Mouse (Mus musculus): ENCODE measurements at regions not wholly inside any gene's neighbourhood (a gene's known extent, or its start where the extent isn't known, plus 50 kb on each side); places are given as distances from the start of the nearest gene placed in this dataset.
"Not testable (repeated sequence)": the region's sequence is repeated elsewhere in the genome, so short reads cannot be mapped to it uniquely, and the experiment has no call there.

GRCm38 (mm10) chr10:57000892-57001722 is 485.1 kb upstream of the Hsf2 start:
- DNase-seq (ENCODE audit: low spot score): peak; percentile 14

- no peak for DNase-seq (ENCODE audit: low spot score)
Observed at GRCm38 (mm10) chr10:57001723-57002110, 484.5 kb upstream of the Hsf2 start.

DNA sequence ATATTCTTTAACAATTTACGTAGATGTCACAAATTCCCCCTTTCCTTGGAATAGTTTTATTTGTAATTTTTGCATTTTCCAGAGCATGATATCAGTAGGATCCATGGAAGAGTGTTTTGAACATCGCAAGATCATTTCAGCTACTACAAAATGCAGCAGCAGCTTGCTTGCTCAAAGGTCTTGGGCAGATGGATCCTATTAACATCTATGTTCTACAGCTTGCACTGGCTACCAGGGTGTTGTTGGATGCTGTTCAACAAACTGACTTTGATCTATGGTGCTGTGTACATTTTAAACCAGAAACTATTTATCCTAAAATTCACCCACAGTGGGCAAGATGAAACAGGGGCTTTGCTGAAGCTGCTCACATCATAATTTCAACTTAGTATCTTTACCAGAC is 448.5 kb upstream of the Hsf2 start:
- no peak for DNase-seq (ENCODE audit: low spot score)

- DNase-seq (ENCODE audit: low spot score): no peak
Observed at GRCm38 (mm10) chr10:57040201-57040600, 446.0 kb upstream of the Hsf2 start.

DNA sequence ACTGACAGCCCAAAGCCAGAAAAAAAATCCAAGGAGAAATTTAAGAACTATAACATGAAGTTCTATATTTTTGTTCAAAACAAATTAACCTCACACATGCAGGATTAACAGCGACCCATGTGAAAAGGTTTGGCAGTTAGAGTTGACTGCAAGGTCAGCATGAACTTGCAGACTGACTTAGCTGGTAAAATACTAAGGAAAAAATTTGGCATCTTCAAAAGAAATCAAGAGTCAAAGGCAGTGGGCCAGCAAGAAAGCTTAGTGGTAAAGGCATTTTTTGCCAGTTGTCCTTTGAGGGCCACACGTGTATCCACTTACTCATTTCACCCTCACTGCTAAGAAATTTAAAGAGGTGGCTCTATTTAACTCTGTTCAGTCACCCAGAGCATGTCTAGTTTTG is 440.2 kb upstream of the Hsf2 start:
- no peak for DNase-seq (ENCODE audit: low spot score)

DNA sequence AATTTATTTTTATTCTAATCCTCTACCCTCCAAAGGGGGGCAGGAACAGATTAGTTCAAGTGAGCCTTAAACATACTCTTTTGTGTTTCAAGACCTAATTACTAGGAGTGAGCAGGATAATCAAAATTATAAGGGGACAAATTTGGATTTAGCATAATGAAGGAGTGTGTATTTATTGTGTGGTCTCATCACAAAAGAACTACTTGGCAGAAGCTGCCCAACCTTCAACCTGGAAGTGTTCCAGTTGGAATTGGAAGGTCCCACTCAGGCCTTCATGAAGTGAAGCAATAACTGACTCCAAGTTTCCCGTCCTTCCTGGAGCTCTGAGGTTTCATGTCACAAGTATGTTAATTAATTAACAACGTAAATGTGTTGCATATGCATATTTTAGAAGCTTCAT is 439.3 kb upstream of the Hsf2 start:
- no peak for DNase-seq (ENCODE audit: low spot score)

- no peak for DNase-seq (ENCODE audit: low spot score)
Observed at GRCm38 (mm10) chr10:57047719-57048118, 438.5 kb upstream of the Hsf2 start.

GRCm38 (mm10) chr10:57053375-57053774 is 432.8 kb upstream of the Hsf2 start:
- DNase-seq (ENCODE audit: low spot score): not testable (repeated sequence)

- DNase-seq (ENCODE audit: low spot score): no peak
Observed at GRCm38 (mm10) chr10:57090131-57090530, 396.1 kb upstream of the Hsf2 start.

GRCm38 (mm10) chr10:57095920-57096319 is 390.3 kb upstream of the Hsf2 start:
- no peak for DNase-seq (ENCODE audit: low spot score)

DNA sequence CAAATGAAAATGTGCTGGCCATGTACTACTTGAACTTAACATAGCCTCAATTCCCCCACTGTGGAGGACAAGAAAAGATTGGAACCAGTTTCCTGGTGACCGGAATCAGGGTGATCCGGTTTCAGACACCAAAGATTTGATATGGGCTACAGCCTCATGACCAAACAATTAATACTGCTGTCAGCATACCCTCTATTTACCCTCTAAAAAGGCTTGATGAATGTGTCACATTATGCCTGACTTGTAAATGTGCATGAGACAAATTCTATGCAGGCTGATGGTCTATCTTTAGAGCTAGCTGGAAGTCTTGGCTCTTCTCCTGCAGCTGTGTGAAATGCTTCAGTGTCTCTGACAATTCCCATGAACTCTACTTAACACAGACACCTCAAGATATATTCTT is 372.8 kb upstream of the Hsf2 start:
- no peak for DNase-seq (ENCODE audit: low spot score)

DNA sequence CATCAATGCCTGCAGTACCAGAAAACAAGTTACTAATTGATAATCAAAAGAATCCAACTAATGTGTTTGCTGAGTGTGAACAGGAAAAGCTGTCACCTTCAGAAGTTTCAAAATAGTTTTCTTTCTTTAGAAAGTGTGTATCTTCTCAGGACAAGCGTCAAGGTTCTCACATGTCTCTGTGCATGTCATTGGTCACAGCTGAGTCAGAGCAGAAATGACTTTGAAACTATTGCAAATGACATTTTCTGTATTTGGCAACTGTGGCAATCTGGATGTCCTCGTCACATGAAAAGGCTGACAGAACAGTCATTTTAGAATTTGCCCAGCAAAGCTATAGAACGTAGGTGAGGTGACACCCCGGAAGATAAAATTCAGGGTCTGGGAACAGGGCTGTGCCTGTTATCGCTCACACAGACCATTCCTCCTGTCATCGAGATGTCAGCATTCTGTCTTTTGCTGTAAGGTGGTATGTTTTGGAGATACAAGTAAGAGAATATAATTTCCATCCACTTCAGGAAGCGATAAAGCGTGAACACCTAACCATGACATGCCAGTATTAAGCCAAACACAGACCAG is 371.4 kb upstream of the Hsf2 start:
- DNase-seq (ENCODE audit: low spot score): no peak

- DNase-seq (ENCODE audit: low spot score): no peak
Observed at GRCm38 (mm10) chr10:57121514-57121913, 364.7 kb upstream of the Hsf2 start.

GRCm38 (mm10) chr10:57127185-57127584 is 359.0 kb upstream of the Hsf2 start:
- DNase-seq (ENCODE audit: low spot score): no peak

DNA sequence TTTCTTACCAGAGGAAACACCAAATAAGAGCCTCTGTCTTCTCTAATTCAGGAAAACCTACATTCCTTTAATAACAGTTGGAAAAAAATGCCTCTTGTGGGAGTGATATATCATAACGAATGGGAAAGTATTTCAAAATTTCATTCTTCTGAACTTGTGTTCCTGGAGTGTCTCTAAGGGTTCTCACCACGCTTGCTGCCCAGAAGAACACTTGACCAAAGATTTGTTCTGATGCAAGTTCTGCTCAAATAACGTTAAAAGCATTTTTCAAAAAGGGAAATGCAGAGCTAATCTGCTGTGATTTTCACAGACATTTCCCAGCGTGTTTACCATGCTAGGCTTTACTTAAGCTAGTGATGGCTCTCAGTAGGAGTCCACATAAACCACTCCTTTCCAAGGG is 329.8 kb upstream of the Hsf2 start:
- DNase-seq (ENCODE audit: low spot score): no peak

DNA sequence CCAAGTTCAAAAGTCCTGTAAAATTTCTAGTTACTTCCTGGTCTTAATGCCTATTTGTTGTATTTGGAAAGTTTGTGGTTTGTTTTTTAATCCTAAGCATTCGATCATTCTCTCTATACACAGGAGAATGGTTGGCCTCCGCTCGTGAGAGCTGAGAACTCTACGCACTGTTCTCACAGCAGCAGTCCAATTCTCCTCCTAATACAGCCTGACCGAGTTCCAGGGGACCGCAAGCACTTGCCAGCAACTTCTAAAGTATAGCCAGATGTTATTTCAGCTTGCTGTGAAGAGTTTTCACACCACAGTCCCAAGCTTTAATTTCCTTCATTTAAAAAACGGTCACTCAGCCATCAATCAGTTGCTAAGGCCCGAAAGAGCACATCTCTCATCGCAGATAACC is 329.3 kb upstream of the Hsf2 start:
- no peak for DNase-seq (ENCODE audit: low spot score)

DNA sequence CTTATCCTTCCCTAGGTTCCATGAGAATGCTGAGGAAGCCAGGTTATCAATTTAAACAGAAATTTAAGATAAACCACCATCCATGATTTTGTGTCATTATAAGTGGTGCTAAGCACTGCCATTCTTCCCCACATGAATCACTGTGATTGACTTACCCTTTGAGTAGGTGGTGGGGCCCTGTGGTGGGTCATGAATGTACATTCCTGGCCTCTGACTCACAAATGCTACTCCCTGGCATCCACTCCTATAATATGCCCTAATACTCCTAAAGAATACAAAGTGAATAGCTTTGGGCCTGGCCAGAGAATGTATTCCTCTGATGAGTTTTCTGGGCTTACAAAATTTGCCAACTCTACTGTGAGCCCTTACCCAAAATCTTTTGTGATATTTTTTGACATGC is 325.6 kb upstream of the Hsf2 start:
- no peak for DNase-seq (ENCODE audit: low spot score)

GRCm38 (mm10) chr10:57163359-57163758 is 322.8 kb upstream of the Hsf2 start:
- no peak for DNase-seq (ENCODE audit: low spot score)

DNA sequence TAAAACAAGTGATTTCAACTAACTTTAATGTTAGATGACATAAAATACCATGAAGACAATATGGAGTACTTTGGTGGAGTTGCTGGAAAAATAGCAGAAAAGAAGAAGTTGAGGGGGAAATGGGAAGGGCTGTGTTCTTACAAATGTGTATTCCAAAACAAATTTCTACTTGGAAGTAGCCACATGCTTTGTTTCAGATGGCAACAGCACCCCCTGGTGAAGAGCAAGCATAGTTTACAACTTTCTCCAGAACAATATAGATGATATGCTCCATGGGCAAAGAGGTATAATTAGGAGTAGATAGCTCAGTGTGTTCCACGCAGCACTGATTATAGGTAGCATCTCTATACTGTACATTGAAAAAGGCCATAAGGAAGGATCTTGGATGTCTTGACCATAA is 302.6 kb upstream of the Hsf2 start:
- DNase-seq (ENCODE audit: low spot score): no peak

- DNase-seq (ENCODE audit: low spot score): no peak
Observed at GRCm38 (mm10) chr10:57210701-57211100, 275.5 kb upstream of the Hsf2 start.

- no peak for DNase-seq (ENCODE audit: low spot score)
Observed at GRCm38 (mm10) chr10:57231117-57231516, 255.1 kb upstream of the Hsf2 start.

DNA sequence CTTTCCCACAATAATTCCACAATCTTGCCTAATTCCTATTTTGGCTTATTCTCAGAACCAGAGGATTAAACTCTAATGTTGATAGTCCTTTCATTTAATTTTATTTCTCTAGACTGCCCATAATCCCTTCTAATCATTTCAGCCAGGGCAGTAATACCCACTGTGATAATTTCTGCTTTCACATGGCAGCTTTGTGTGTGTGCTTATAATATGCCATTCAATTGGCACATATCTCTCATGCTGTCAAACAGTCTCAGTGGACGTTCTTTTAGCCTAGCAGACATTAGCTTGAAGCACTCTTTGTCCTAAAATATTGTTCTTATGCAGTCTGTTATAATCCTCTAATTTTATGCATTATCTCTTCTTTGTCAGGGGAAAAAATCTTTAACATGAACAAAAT is 205.0 kb upstream of the Hsf2 start:
- DNase-seq (ENCODE audit: low spot score): no peak

GRCm38 (mm10) chr10:57282896-57283295 is 203.3 kb upstream of the Hsf2 start:
- DNase-seq (ENCODE audit: low spot score): no peak

GRCm38 (mm10) chr10:57291596-57291995 is 194.6 kb upstream of the Hsf2 start:
- DNase-seq (ENCODE audit: low spot score): no peak
